Mouse (Mus musculus) T-helper 2 cell (primary cell): ENCODE results near the gene Gls2.
"Not testable (repeated sequence)": the region's sequence is repeated elsewhere in the genome, so short reads cannot be mapped to it uniquely, and the experiment has no call there.

Experiments
- in situ Hi-C: fragments of 300-600 bp; cut with MboI, MseI; formaldehyde crosslinking; loops from one replicate; pipeline ENCODE4 v1.15.1; 2025; ENCODE audit warnings: high pct_unique_total_duplicates

The Gls2 gene

DNA sequence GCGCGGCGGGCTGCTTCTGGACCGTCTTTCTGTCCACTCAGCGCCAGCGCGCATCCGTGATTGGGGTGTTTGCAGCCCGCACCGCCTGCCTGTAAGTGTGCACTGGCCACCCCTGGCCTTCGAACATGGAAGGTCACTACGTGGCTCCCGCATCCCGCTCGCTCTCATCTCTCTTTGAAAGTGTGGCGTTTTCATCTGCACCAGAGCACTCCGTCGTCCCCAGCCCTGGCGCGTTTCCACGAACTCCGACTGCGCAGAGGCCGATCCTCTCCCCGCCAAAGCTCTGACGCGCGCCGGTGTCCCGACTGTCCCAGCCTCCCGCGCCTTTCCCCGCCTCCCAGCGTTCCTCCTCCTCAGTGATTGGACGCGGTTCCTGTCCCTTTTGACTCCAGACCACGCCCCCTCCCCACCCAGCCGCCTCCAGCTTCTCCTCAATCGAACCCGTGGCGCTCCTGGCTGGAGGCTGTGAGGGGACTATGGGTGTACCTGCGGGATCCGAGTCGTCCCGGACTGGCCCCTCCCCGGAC lies at the start of gene Gls2:
TSS of gene Gls2 (plus strand) at position 434 of the 527 bp plus-strand sequence.
- in situ Hi-C loops: loop anchor here (5.0 kb wide), 1 partner anchor 102 kb away; the partner anchor contains the start of gene Baz2a

DNA sequence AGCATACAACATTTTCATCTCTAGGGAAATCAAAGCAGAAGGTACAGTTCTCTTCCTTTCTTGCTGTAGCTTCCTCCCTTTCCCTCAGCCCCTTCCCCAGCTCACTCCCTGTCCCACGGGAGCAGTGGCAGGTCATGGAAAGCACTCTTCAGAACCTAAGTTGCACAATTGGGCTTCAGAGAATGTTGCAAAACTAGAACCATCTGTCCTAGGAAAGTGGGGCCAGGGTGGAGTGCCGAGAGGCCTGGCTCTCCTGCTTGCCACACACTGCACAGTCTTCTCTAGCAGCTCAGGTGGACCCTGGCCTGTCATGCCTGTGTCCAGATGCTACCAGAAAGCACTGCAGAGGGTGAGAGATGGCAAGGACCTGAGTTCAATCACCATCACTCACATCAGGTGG lies 49.3 kb upstream of the Gls2 start:
- in situ Hi-C loops: loop anchor here (5.0 kb wide), 1 partner anchor 42 kb away; no protein-coding TSS in a partner anchor

- in situ Hi-C loops: no loop called here
These were observed 45.4 kb upstream of the Gls2 start for GRCm38 (mm10) chr10:128148789-128149365.

GRCm38 (mm10) chr10:128149592-128149991 lies 44.7 kb upstream of the Gls2 start:
- in situ Hi-C loops: no loop called here

DNA sequence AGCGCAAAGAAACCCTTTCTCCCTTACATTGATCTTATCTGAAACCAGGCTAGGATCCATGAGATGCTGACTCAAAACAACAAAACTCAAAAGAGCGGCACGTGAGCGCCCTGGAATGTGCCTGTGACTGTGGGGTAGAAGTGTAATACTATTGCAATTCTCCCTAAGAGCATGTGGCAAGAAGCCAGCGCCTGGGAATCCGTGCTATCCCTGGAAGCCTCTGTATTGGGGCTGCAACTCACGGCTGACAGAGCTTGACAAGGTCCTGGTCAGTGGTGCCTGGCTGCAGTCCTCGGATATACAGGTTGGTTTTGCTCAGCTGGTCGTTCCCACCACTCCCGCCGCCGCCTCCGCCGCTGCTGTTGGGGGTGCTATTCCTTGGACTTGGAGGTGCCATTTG lies 43.3 kb upstream of the Gls2 start:
- in situ Hi-C loops: no loop called here

GRCm38 (mm10) chr10:128153978-128154377 lies 40.3 kb upstream of the Gls2 start:
- in situ Hi-C loops: no loop called here

- in situ Hi-C loops: not testable (repeated sequence)
These were observed 28.5 kb upstream of the Gls2 start for GRCm38 (mm10) chr10:128165726-128166125.

DNA sequence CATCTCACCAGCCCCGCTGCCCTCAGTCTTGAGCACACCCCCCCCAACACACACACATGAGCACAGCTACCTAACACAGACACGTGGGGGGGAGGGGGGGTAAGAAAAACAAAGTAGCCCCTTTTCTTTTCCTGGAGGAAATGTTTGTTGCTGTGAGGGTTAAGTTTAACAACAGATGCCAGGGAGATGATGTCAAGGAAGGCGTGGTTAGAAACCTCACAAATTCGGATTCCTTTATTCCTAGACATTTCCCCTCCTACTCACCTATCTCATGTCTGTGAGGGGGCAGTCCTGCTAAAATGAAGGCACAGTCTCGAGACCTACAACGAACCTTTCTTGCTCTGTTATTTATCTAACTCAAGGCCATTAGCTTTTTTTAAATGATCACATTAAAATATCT lies 27.2 kb upstream of the Gls2 start:
- in situ Hi-C loops: no loop called here

DNA sequence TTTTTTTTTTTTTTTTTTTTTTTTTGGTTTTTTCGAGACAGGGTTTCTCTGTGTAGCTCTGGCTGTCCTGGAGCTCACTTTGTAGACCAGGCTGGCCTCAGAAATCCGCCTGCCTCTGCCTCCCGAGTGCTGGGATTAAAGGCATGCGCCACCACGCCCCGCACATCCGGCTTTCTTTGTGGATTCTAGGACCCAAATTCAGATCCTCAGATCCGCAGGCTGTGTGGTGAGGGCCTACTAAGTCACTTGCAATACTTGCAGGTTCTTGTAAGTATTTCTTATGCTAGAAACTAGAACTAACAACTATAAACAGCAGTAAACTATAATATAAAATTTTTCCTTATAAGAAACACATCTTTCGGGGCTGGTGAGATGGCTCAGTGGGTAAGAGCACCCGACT lies 22.9 kb upstream of the Gls2 start:
- in situ Hi-C loops: not testable (repeated sequence)

DNA sequence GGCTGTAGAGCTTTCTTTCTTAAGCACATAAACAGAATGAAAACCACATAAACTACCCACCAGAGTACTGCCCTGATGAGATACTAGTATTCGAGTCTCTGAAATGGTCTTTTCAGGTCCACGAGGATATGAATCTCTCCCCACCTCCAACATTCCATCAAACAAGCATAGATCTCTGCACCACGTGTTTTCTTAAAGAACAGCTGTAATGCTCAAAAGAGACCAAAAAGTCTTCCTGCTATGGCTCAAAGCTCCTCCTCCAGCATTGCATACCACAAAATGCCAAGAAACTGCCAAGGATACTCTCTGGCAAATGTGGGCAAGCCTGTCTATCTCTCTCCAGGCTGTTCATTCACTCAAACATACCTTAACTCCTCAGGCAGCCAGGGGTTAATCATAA lies 19.0 kb upstream of the Gls2 start:
- in situ Hi-C loops: no loop called here

- in situ Hi-C loops: no loop called here
These were observed 18.1 kb upstream of the Gls2 start for GRCm38 (mm10) chr10:128175996-128176755.

DNA sequence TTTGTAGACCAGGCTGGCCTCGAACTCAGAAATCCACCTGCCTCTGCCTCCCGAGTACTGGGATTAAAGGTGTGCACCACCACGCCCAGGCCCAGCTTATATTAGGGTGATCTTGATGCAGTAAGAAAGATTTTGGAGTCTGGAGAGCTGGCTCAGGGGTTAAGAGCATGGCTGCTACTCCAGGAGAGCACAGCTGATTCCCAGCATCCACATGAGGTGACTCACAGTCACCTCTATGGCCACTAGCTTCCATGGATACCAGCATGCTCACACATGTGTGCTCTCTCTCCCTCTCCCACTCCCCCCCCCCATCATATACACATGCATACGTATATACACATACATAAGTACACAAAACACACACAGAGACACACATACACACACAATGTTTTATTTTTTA lies 16.9 kb upstream of the Gls2 start:
- in situ Hi-C loops: no loop called here

DNA sequence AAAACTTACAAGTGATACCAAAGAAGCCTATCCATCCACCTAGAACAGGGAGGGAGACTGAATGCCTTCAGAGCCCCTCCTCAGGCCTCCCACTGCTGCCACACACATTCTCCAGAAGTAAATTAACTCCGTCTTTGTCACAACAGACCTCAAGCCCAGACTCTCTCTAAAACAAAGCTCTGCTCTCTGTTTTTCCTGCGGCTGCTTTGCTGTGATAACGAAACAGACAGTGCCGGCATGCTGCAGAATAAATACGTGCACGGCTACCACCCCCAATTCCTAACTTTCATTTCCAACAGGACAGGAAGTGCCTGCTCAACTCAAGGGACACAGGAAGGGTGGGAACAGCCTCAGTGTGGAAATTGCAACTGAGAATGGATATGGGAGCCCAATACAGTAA lies 14.3 kb upstream of the Gls2 start, which contains the start of gene Rbms2:
TSS of gene Rbms2 (minus strand) at position 309 of the 400 bp plus-strand sequence.
- in situ Hi-C loops: no loop called here

- in situ Hi-C loops: no loop called here
These were observed 10.0 kb upstream of the Gls2 start for GRCm38 (mm10) chr10:128184296-128184695.

DNA sequence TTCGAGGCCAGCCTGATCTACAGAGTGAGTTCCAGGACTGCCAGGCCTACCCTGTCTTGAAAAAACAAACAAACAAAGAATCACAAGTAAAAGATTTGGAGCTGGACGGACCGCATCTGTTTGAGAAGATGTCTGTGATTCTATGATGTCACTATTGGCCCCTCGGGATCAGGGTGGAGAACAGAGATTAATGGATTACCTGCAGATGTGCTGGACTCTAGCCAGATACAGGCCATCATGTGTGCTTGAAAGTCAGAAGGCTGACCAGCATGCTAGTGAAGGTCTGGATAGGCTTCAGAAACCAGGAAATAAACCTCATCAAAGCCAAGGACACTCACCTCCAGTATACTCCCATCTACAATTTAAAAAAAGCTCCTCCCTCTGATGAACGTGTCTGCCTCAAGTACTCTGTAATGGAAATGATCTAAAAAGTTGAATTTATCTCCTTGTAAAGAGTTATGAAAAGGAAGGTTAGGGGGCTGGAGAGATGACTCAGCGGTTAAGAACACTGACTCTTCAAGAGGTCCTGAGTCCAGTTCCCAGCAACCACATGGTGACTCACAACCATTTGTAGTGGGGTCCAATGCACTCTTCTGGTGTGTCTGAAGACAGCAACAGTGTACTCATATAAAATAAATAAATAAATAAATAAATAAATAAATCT lies 8.8 kb upstream of the Gls2 start:
- in situ Hi-C loops: loop anchor here (5.0 kb wide), 2 partner anchors 43 to 658 kb away; no protein-coding TSS in a partner anchor

GRCm38 (mm10) chr10:128185959-128186358 lies 8.3 kb upstream of the Gls2 start:
- in situ Hi-C loops: loop anchor here (5.0 kb wide), 2 partner anchors 44 to 659 kb away; no protein-coding TSS in a partner anchor

DNA sequence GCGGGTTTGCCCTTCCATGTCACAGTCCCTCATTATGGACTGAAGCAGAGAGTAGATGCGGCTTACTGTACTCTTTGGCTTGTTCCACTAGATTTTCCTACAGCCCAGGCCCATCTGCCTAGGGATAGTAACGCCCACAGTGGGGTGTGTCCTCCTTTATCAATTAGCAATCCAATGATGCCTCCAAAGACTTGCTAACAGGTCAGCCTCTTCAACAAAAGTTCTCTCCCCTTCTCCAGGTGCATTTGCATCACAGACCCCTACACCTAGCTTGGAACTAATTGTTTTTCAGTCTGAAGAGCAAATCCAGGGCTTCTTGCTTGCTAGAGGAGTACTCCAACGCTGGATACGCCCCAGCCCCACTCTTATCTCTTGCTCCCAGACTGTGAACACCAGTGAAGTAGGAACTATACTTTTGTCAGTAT lies 7.1 kb upstream of the Gls2 start:
- in situ Hi-C loops: loop anchor here (5.0 kb wide), 2 partner anchors 45 to 660 kb away; no protein-coding TSS in a partner anchor

- in situ Hi-C loops: loop anchor here (5.0 kb wide), 2 partner anchors 46 to 661 kb away; no protein-coding TSS in a partner anchor
These were observed 5.9 kb upstream of the Gls2 start for GRCm38 (mm10) chr10:128188242-128188877.

- in situ Hi-C loops: loop anchor here (5.0 kb wide), 1 partner anchor 99 kb away; the partner anchor contains the start of gene Baz2a
These were observed 2.8 kb upstream of the Gls2 start for GRCm38 (mm10) chr10:128191472-128191871.

- in situ Hi-C loops: loop anchor here (5.0 kb wide), 1 partner anchor 100 kb away; the partner anchor contains the start of gene Baz2a
These were observed 2.1 kb upstream of the Gls2 start for GRCm38 (mm10) chr10:128192030-128192766.
